Mouse (Mus musculus) heart, embryonic 16.5 days (tissue): Measurements from ENCODE around the gene Pdzph1. TPM values are rescaled to one million over a fixed set of nuclear protein-coding genes. Genes with fewer than 3 reads are reported as not detected.
A peak's percentile ranks its signal among the peaks of the same experiment; 100 is the strongest.

Experiments used
- ATAC-seq: fragments of 200-750 bp; cut with Nextera tagmentation; replicated peaks from 2 replicates; pipeline ENCODE4 v1.8.0; 2017; ENCODE audit warnings: moderate number of reproducible peaks; ENCODE audit not compliant: insufficient read depth, low FRiP score; ENCODE audit errors: extremely low read depth
- H3K27ac ChIP-seq: fragments of 300-500 bp; sonication (generic); 2 replicates; pipeline ENCODE4 v1.5.1; 2014; ENCODE audit warnings: mild to moderate bottlenecking, low read length, control low read depth, moderate library complexity
- H3K27me3 ChIP-seq: fragments of 300-500 bp; sonication (generic); 2 replicates; pipeline ENCODE4 v1.6.1; 2014; ENCODE audit warnings: low read length, mixed read lengths; ENCODE audit not compliant: control insufficient read depth, insufficient read depth
- H3K36me3 ChIP-seq: fragments of 300-500 bp; sonication (generic); 2 replicates; pipeline ENCODE4 v1.6.1; 2014; ENCODE audit not compliant: control insufficient read depth, insufficient read depth
- H3K4me1 ChIP-seq: fragments of 300-500 bp; sonication (generic); 2 replicates; pipeline ENCODE4 v1.6.1; 2014; ENCODE audit warnings: low read length, mixed read lengths; ENCODE audit not compliant: control insufficient read depth, insufficient read depth
- H3K4me2 ChIP-seq: fragments of 300-500 bp; sonication (generic); 2 replicates; pipeline ENCODE4 v1.6.1; 2014; ENCODE audit warnings: low read depth, mild to moderate bottlenecking, control low read depth, low read length
- H3K4me3 ChIP-seq: fragments of 300-500 bp; sonication (generic); 2 replicates; pipeline ENCODE4 v1.5.1; 2014; ENCODE audit warnings: mild to moderate bottlenecking, control low read depth, low read length
- H3K9ac ChIP-seq: fragments of 300-500 bp; sonication (generic); 2 replicates; pipeline ENCODE4 v1.6.1; 2014; ENCODE audit warnings: low read length, control low read depth
- H3K9me3 ChIP-seq: fragments of 300-500 bp; sonication (generic); replicated peaks from 2 replicates; pipeline ENCODE4 v1.6.1; 2016; ENCODE audit warnings: low read length; ENCODE audit not compliant: control insufficient read depth
- WGBS: fragments of 180-500 bp; shearing (Covaris S2); extraction: QIAGEN DNeasy Blood & Tissue Kit; methylation state at CpG from one replicate; pipeline ENCODE4 v1.1.7; 2014; 5-methylcytosine and 5-hydroxymethylcytosine counted together
- polyA plus RNA-seq: library from polyadenylated mRNA; unstranded; fragments of >200 nt; fragmentation: Nextera tagmentation; extraction: Ambion mirVana; gene quantifications from 2 replicates; pipeline ENCODE4 v1.2.1, GENCODE M21; 2015

Pdzph1 gene
- polyA plus RNA-seq, 1 experiment from 2014 or later = not detected

- no peaks in the 10 kb centered on the region for H3K27me3 ChIP-seq
- ATAC-seq = no peak
- 47% methylated on average over 10 of the region's 10 CpGs for WGBS
Measured at GRCm38 (mm10) chr17:58924754-58925546, 66.2 kb downstream of the Pdzph1 start.

DNA sequence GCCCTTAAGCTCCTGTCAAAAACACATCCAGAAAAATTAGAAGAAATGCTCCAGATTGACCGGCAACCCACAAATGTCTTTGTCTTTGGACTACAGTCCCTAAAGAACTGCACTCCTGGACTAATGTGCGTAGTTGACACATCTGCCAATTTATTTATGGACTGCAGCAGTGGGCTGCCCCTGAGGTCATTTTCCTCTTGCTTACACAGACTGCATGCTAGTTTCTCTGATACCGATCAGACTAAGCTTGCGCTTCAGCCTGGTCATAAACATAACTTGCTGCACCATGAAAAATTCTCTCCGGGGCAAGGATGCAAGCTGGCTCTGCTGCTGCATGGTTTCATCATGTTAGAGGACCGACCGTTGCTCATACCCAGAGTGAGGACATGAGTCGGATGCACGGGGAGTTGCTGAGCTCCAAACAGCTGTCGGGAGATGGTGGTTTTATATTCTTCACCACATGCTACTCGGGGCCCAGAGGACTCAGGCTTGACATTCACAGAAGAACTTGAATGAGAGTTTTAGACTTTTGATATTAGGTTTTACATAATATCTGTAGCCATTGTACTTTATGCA lies 67.2 kb downstream of the Pdzph1 start:
- no peaks in the 10 kb centered on the region for H3K27me3 ChIP-seq
- no peak overlapping the region for H3K4me3 ChIP-seq
- H3K4me1 ChIP-seq = no peaks in the 10 kb centered on the region
- no peak overlapping the region for H3K27ac ChIP-seq
- WGBS = 70% methylated on average over 11 of the region's 11 CpGs
- H3K4me2 ChIP-seq = no peak overlapping the region
- H3K9ac ChIP-seq = no peak overlapping the region
- H3K9me3 ChIP-seq = no peaks in the 10 kb centered on the region
- no peaks in the 10 kb centered on the region for H3K36me3 ChIP-seq
- no peak for ATAC-seq

More at GRCm38 (mm10) chr17:58924754-58925546, 66.2 kb downstream of the Pdzph1 start:
- Histone ChIP-seq H3K4me3 (no peak overlapping the region), H3K36me3 (no peaks in the 10 kb centered on the region), H3K4me2 (no peak overlapping the region), H3K9me3 (no peaks in the 10 kb centered on the region), H3K9ac (no peak overlapping the region), H3K4me1 (no peaks in the 10 kb centered on the region), H3K27ac (no peak overlapping the region)

DNA sequence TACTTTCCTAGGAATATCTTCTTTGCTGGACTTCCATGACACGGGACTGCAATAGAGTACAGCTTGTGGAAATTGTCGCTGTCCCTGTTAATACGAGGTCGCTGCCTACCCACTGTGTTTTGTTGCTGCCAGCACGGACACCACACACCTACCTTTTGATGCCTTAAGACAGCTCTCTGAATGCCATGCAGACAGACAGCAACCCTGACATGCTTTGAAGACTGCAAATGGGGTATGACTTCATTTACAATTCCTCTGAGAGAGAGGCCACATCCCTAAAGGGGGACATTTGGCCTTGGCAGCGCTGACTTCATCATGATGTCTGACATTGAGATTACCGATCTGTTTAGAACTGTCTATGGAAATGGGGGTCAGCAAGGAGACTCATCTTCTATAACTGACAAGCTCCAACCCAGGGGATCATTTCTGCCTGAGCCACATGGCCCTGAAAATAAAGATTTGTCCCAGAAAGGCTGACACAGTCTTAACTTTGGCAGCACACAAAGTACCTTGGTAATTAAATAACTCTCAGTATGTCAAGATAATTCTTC lies 67.8 kb downstream of the Pdzph1 start:
- Histone ChIP-seq H3K4me1 (no peaks in the 10 kb centered on the region), H3K27me3 (no peaks in the 10 kb centered on the region), H3K9me3 (no peaks in the 10 kb centered on the region), H3K36me3 (no peaks in the 10 kb centered on the region), H3K4me3 (no peak overlapping the region), H3K4me2 (no peak overlapping the region), H3K27ac (no peak overlapping the region), H3K9ac (no peak overlapping the region)
- ATAC-seq = no peak
- WGBS = 80% methylated on average over 7 of the region's 7 CpGs

GRCm38 (mm10) chr17:58922821-58923220 lies 68.4 kb downstream of the Pdzph1 start:
- WGBS = 70% methylated on average over 2 of the region's 2 CpGs
- no peak for ATAC-seq
- H3K9me3 ChIP-seq = no peaks in the 10 kb centered on the region
- no peaks in the 10 kb centered on the region for H3K36me3 ChIP-seq
- H3K9ac ChIP-seq = no peak overlapping the region
- no peak overlapping the region for H3K27ac ChIP-seq
- no peak overlapping the region for H3K4me2 ChIP-seq
- no peaks in the 10 kb centered on the region for H3K4me1 ChIP-seq
- no peaks in the 10 kb centered on the region for H3K27me3 ChIP-seq
- no peak overlapping the region for H3K4me3 ChIP-seq

- Histone ChIP-seq H3K4me2 (no peak overlapping the region), H3K9me3 (no peaks in the 10 kb centered on the region), H3K4me1 (no peaks in the 10 kb centered on the region), H3K4me3 (no peak overlapping the region), H3K9ac (no peak overlapping the region), H3K27me3 (no peaks in the 10 kb centered on the region), H3K36me3 (no peaks in the 10 kb centered on the region), H3K27ac (no peak overlapping the region)
- 77% methylated on average over 4 of the region's 4 CpGs for WGBS
- no peak for ATAC-seq
Measured at GRCm38 (mm10) chr17:58919927-58920326, 71.2 kb downstream of the Pdzph1 start.

DNA sequence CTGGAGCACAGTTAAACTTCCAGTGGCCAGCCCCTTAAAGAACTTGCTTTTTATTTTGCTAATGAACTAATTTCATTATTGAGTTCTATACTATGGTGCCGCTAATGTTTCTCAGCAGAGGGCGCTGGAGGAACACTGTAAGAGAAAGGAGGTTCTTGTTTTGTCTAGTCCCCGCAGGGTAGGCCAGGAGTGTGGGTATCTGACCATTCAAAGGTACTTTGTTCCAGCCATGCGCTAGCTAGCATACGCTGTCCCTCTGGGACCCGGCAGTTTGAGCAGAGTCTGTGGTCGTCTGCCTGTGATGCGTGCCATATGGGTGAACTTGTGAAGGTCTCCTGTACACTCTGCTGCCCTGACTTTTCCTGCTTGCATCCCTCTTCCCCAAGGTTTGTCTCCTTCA lies 72.1 kb downstream of the Pdzph1 start:
- no peaks in the 10 kb centered on the region for H3K4me1 ChIP-seq
- H3K27me3 ChIP-seq = no peaks in the 10 kb centered on the region
- H3K9me3 ChIP-seq = no peaks in the 10 kb centered on the region
- H3K4me3 ChIP-seq = no peak overlapping the region
- ATAC-seq = no peak
- H3K27ac ChIP-seq = no peak overlapping the region
- H3K4me2 ChIP-seq = peak overlapping the region; percentile 28; the same call in 1 of the 2 replicates
- H3K9ac ChIP-seq = no peak overlapping the region
- H3K36me3 ChIP-seq = no peaks in the 10 kb centered on the region
- 11% methylated on average over 8 of the region's 8 CpGs for WGBS

DNA sequence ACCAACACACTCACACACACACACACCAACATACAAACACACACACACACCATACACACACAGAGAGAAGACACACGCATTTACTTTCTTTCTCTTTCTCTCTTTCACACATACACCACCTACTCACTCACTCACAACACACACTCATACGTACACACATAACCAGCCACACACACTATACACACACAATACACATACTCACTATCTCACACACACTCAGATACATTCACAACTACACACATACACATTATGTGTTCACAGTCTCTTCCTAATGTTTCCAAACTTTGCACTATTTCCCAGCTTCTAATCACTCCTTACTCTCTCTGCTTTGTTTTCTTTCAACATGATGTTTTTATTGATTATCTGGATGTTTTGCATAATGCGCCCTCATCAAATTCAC lies 72.6 kb downstream of the Pdzph1 start:
- WGBS = 75% methylated on average over 3 of the region's 3 CpGs
- Histone ChIP-seq H3K36me3 (no peaks in the 10 kb centered on the region), H3K9ac (no peak overlapping the region), H3K27me3 (no peaks in the 10 kb centered on the region), H3K4me1 (no peaks in the 10 kb centered on the region), H3K4me2 (no peak overlapping the region), H3K9me3 (no peaks in the 10 kb centered on the region), H3K27ac (no peak overlapping the region), H3K4me3 (no peak overlapping the region)
- ATAC-seq = no peak

- no peak overlapping the region for H3K27ac ChIP-seq
- no peaks in the 10 kb centered on the region for H3K9me3 ChIP-seq
- H3K4me3 ChIP-seq = no peak overlapping the region
- no peaks in the 10 kb centered on the region for H3K36me3 ChIP-seq
- H3K27me3 ChIP-seq = no peaks in the 10 kb centered on the region
- H3K4me2 ChIP-seq = no peak overlapping the region
- ATAC-seq = no peak
- WGBS = 58% methylated on average over 7 of the region's 7 CpGs
- no peaks in the 10 kb centered on the region for H3K4me1 ChIP-seq
- H3K9ac ChIP-seq = no peak overlapping the region
Measured at GRCm38 (mm10) chr17:58911564-58911963, 79.6 kb downstream of the Pdzph1 start.

DNA sequence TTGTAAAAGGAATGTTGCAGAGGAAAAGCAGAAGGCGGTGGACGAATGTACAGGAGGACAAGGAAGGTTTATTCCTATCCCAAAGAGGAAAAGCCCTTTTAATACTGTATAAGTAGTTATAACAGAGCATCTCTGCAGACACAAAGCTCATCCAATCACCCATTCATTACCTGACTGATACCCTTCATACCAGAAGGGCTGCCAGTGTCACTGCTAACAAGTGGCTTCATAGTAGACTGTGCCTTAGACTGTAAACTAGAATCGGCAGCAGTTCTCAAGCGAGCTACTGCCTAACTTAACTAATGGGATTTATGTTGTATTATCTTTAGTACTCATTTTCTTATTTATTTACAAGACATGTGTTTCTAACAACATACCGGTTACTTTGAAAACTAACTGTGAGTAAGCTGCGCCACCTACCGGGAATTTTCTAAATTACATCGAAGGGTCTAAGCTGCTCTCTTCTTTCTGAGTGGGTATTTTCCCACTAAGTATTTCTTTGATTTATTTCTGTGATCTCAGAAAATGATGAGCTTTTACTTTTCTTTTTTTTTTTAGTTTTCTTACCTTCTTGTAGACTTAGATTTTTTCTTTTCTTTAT lies 82.0 kb downstream of the Pdzph1 start:
- no peaks in the 10 kb centered on the region for H3K27me3 ChIP-seq
- no peak overlapping the region for H3K4me2 ChIP-seq
- WGBS = 33% methylated on average over 8 of the region's 8 CpGs
- H3K36me3 ChIP-seq = no peaks in the 10 kb centered on the region
- H3K9ac ChIP-seq = no peak overlapping the region
- no peak for ATAC-seq
- H3K4me1 ChIP-seq = no peaks in the 10 kb centered on the region
- H3K4me3 ChIP-seq = no peak overlapping the region
- no peak overlapping the region for H3K27ac ChIP-seq
- H3K9me3 ChIP-seq = no peaks in the 10 kb centered on the region
